Mouse (Mus musculus): ENCODE data around the gene Map4k4.

Map4k4 gene

GRCm38 (mm10) chr1:39898686-39899085 lies 2.0 kb upstream of the Map4k4 start:
- DNase-seq (ENCODE audit: low spot score in 2 of 2) = no peak

GRCm38 (mm10) chr1:39901063-39901811 lies 524 bp downstream of the Map4k4 start:
- peak; percentile 49 to 60 for DNase-seq (ENCODE audit: low spot score in 2 of 2)

- DNase-seq (ENCODE audit: low spot score in 2 of 2) = peak in 1 of 2 experiments; percentile 42
These were observed 1.4 kb downstream of the Map4k4 start for GRCm38 (mm10) chr1:39901851-39902703.

GRCm38 (mm10) chr1:39902704-39903151 lies 2.0 kb downstream of the Map4k4 start:
- DNase-seq (ENCODE audit: low spot score in 2 of 2) = peak; percentile 74 to 78

- no peak for DNase-seq (ENCODE audit: low spot score in 2 of 2)
These were observed 4.0 kb downstream of the Map4k4 start for GRCm38 (mm10) chr1:39904720-39905119.

GRCm38 (mm10) chr1:39906921-39907320 lies 6.2 kb downstream of the Map4k4 start:
- DNase-seq (ENCODE audit: low spot score in 2 of 2) = no peak

GRCm38 (mm10) chr1:39908976-39909375 lies 8.3 kb downstream of the Map4k4 start:
- DNase-seq (ENCODE audit: low spot score in 2 of 2) = no peak

GRCm38 (mm10) chr1:39911446-39911845 lies 10.7 kb downstream of the Map4k4 start:
- peak in 1 of 2 experiments; percentile 51 for DNase-seq (ENCODE audit: low spot score in 2 of 2)

GRCm38 (mm10) chr1:39913256-39913655 lies 12.5 kb downstream of the Map4k4 start:
- DNase-seq (ENCODE audit: low spot score in 2 of 2) = no peak

GRCm38 (mm10) chr1:39916144-39916543 lies 15.4 kb downstream of the Map4k4 start:
- DNase-seq (ENCODE audit: low spot score in 2 of 2) = no peak

GRCm38 (mm10) chr1:39917855-39918516 lies 17.3 kb downstream of the Map4k4 start:
- no peak for DNase-seq (ENCODE audit: low spot score in 2 of 2)

GRCm38 (mm10) chr1:39918517-39919115 lies 17.9 kb downstream of the Map4k4 start:
- no peak for DNase-seq (ENCODE audit: low spot score in 2 of 2)

- DNase-seq (ENCODE audit: low spot score in 2 of 2) = no peak
These were observed 19.9 kb downstream of the Map4k4 start for GRCm38 (mm10) chr1:39920616-39921015.

- no peak for DNase-seq (ENCODE audit: low spot score in 2 of 2)
These were observed 21.3 kb downstream of the Map4k4 start for GRCm38 (mm10) chr1:39921996-39922395.

GRCm38 (mm10) chr1:39922714-39923113 lies 22.0 kb downstream of the Map4k4 start:
- DNase-seq (ENCODE audit: low spot score in 2 of 2) = peak; percentile 67 to 85

GRCm38 (mm10) chr1:39923395-39924337 lies 23.0 kb downstream of the Map4k4 start:
- no peak for DNase-seq (ENCODE audit: low spot score in 2 of 2)

- DNase-seq (ENCODE audit: low spot score in 2 of 2) = no peak
These were observed 30.3 kb downstream of the Map4k4 start for GRCm38 (mm10) chr1:39931055-39931454.

- no peak for DNase-seq (ENCODE audit: low spot score in 2 of 2)
These were observed 31.6 kb downstream of the Map4k4 start for GRCm38 (mm10) chr1:39932216-39932739.

GRCm38 (mm10) chr1:39932922-39933321 lies 32.2 kb downstream of the Map4k4 start:
- DNase-seq (ENCODE audit: low spot score in 2 of 2) = no peak

GRCm38 (mm10) chr1:39934954-39935353 lies 34.2 kb downstream of the Map4k4 start:
- no peak for DNase-seq (ENCODE audit: low spot score in 2 of 2)

All from heart, adult 9 months (tissue).